28 mouse cellular contexts compared by ENCODE assay signal in the genomic region with DNA sequence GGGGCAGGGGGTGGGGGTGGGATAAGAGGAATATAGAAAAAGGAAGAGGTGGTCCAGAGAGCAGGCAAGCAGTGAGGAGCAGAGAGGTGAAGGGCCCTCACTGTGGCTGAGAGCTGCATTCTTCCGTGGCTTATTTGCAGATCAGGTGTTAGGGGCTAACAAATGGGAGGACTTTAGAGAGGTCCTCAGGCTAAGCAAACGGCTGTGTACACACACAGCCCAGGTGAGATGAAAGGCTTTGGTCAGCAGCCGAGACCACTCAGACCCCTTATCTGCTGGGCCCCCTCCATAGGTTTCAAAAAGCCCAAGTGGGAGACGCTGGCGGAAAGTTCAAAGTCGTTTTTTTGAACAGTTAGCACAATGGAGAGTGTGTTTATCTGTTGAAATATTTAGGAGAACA.
DNase-seq lines count a peak whose midpoint lies in the region; ATAC-seq and TF ChIP-seq lines count a peak whose summit lies in the region.
"Had no signal": no experiment of that assay in that cellular context is flagged by ENCODE, and none has a peak within 500 bp of the region (broad histone marks: within the 10 kb centered on the region; RNA-seq: fewer than 3 reads in every experiment).

No protein-coding gene starts in this region.

- H3K27ac ChIP-seq in lung, embryonic 15.5 days = no peak overlapping the region
- H3K27ac ChIP-seq in stomach, embryonic 16.5 days (ENCODE audit: low read length) = no peak overlapping the region
- no peak overlapping the region for H3K27ac ChIP-seq in cerebellum, adult 2 months (ENCODE audit: insufficient read depth, low read length)
- H3K27ac ChIP-seq: embryonic facial prominence, embryonic 15.5 days; forebrain, embryonic 12.5 days; hindbrain, postnatal 0 days; intestine, embryonic 15.5 days; liver, embryonic 14.5 days; neural tube, embryonic 15.5 days had no signal

- no peaks in the 10 kb centered on the region for H3K27me3 ChIP-seq in lung, embryonic 15.5 days
- H3K27me3 ChIP-seq in stomach, embryonic 16.5 days (ENCODE audit: control insufficient read depth, insufficient read depth, low read length) = no peaks in the 10 kb centered on the region
- no peaks in the 10 kb centered on the region for H3K27me3 ChIP-seq in cerebellum, adult 2 months (ENCODE audit: control insufficient read depth, insufficient read depth, low read length)
- H3K27me3 ChIP-seq: embryonic facial prominence, embryonic 15.5 days; intestine, embryonic 15.5 days; neural tube, embryonic 15.5 days had no signal

- H3K4me2 ChIP-seq in lung, embryonic 15.5 days = no peak overlapping the region
- H3K4me2 ChIP-seq in stomach, embryonic 16.5 days (ENCODE audit: low read depth, low read length) = no peak overlapping the region
- H3K4me2 ChIP-seq: embryonic facial prominence, embryonic 15.5 days; forebrain, embryonic 12.5 days; intestine, embryonic 15.5 days; neural tube, embryonic 15.5 days had no signal

- no peaks in the 10 kb centered on the region for H3K36me3 ChIP-seq in lung, embryonic 15.5 days
- no peaks in the 10 kb centered on the region for H3K36me3 ChIP-seq in stomach, embryonic 16.5 days (ENCODE audit: control insufficient read depth, insufficient read depth, low read length)
- H3K36me3 ChIP-seq: embryonic facial prominence, embryonic 15.5 days; forebrain, embryonic 12.5 days; intestine, embryonic 15.5 days; neural tube, embryonic 15.5 days had no signal

- no peak overlapping the region for H3K4me3 ChIP-seq in lung, embryonic 15.5 days
- H3K4me3 ChIP-seq in stomach, embryonic 16.5 days (replicated peaks; ENCODE audit: low read length) = no peak overlapping the region
- no peak overlapping the region for H3K4me3 ChIP-seq in cerebellum, adult 2 months (replicated peaks; ENCODE audit: insufficient read depth, low read depth, low read length)
- H3K4me3 ChIP-seq: embryonic facial prominence, embryonic 15.5 days; forebrain, embryonic 12.5 days; intestine, embryonic 15.5 days; neural tube, embryonic 15.5 days had no signal

- WGBS in lung, embryonic 15.5 days = 28% methylated on average over 6 of the region's 6 CpGs
- 34% methylated on average over 6 of the region's 6 CpGs for WGBS in stomach, embryonic 16.5 days
- whole genome bisulfite sequencing in cerebellum, adult 2 months = 75% methylated on average over 6 of the region's 6 CpGs

- peak; percentile 79 to 80 for DNase-seq in lung, adult 18-20 months
- DNase-seq in lung, postnatal 25 days (ENCODE audit: low spot score) = peak; percentile 82
- DNase-seq in cerebellum, adult 2 months = no peak
- DNase-seq in kidney, adult 11 months = no peak
- DNase-seq in right cerebral cortex, postnatal 25 days = no peak
- DNase-seq: adrenal gland, postnatal 25 days; cerebellum, adult 11-12 months; cerebellum, postnatal 10 days; forebrain, postnatal 0 days; gastrocnemius, postnatal 10 days; heart, postnatal 14 days; kidney, adult 8-10 months; kidney, postnatal 10 days; layer of hippocampus, postnatal 36 days; liver; midbrain, embryonic 14.5 days; right cerebral cortex, adult 18-20 months; right cerebral cortex, postnatal 4 days; thymus, adult 18-20 months; thymus, postnatal 36 days had no signal

- H3K4me1 ChIP-seq in lung, embryonic 15.5 days = peaks cover 13% of the 10 kb centered on the region; the same call in 1 of the 2 replicates
- H3K4me1 ChIP-seq in stomach, embryonic 16.5 days (ENCODE audit: control insufficient read depth, insufficient read depth, low read length) = no peaks in the 10 kb centered on the region
- no peaks in the 10 kb centered on the region for H3K4me1 ChIP-seq in cerebellum, adult 2 months (ENCODE audit: control insufficient read depth, insufficient read depth, low read length)
- H3K4me1 ChIP-seq: embryonic facial prominence, embryonic 15.5 days; forebrain, embryonic 12.5 days; intestine, embryonic 15.5 days; neural tube, embryonic 15.5 days had no signal

- TF ChIP-seq POLR2A in cerebellum, adult 2 months (IDR thresholded peaks at IDR 0.05; ENCODE audit: borderline replicate concordance, insufficient read depth, low read length) = no peak

- H3K9me3 ChIP-seq in lung, embryonic 15.5 days = no peaks in the 10 kb centered on the region
- H3K9me3 ChIP-seq in stomach, embryonic 16.5 days (replicated peaks; ENCODE audit: control insufficient read depth, low read length) = no peaks in the 10 kb centered on the region
- H3K9me3 ChIP-seq: embryonic facial prominence, embryonic 15.5 days; forebrain, embryonic 12.5 days; intestine, embryonic 15.5 days; neural tube, embryonic 15.5 days had no signal

- TF ChIP-seq CTCF in cerebellum, adult 2 months (IDR thresholded peaks at IDR 0.05; ENCODE audit: borderline replicate concordance, insufficient read depth, low read depth, low read length) = no peak

- peak; percentile 96 for ATAC-seq in lung, embryonic 15.5 days (ENCODE audit: borderline replicate concordance, extremely low read depth, low FRiP score, low TSS enrichment)
- ATAC-seq in stomach, embryonic 16.5 days (ENCODE audit: insufficient read depth, low FRiP score) = peak; percentile 77
- ATAC-seq: forebrain, postnatal 0 days; hindbrain, postnatal 0 days; intestine, embryonic 15.5 days had no signal

- no peak overlapping the region for H3K9ac ChIP-seq in lung, embryonic 15.5 days
- no peak overlapping the region for H3K9ac ChIP-seq in stomach, embryonic 16.5 days (ENCODE audit: low read length)
- H3K9ac ChIP-seq: embryonic facial prominence, embryonic 15.5 days; forebrain, embryonic 12.5 days; forebrain, postnatal 0 days; intestine, embryonic 15.5 days; liver, embryonic 14.5 days; neural tube, embryonic 15.5 days had no signal

Comparison
In these comparisons a context has a peak if more than half of its experiments do, and no peak if none do; other contexts are left out.
1. DNase-seq: peak in lung, adult 18-20 months (2 of 2) and lung, postnatal 25 days (single experiment); none in cerebellum, adult 2 months (0 of 2), kidney, adult 11 months (single experiment) and right cerebral cortex, postnatal 25 days (single experiment).